Mouse (Mus musculus): ENCODE data around the gene Lrrc74a. TPM values are rescaled to one million over a fixed set of nuclear protein-coding genes. Genes with fewer than 3 reads are reported as not detected.

The Lrrc74a gene
- not detected for polyA plus RNA-seq (2012; fragmentation: generic; extraction: Trizol)
- long read RNA-seq, experiment 1 = 0 reads
- long read RNA-seq, experiment 2 = 0 reads

DNA sequence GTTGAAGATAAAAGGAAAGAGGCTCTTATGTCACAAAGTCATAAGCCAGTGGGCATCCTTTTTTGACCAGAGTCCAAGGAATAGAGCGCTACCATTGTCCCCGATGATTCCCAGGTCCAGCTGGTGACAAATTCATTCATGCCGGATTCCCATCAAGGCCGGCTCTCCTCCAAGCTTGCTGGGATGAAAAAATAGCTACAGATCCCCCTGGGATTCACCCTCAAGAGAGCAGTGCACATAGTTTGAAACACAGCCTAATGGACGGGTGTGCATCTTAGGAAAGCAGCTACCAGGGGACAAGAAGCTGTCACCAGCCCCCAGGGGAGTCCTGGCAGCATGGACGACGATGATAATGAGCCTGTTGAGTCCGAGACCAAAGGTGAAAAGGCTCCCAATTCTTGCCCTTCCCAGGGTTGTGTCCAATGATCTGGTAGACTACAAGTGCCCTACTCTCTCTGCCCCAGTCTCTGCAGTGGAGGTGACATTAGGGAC lies at the start of gene Lrrc74a:
TSS of gene Lrrc74a (plus strand) at position 51 of the 492 bp plus-strand sequence.
- H3K27me3 ChIP-seq (ENCODE audit: control insufficient read depth, insufficient read depth, insufficient read length) = peaks cover 38% of the 10 kb centered on the region
- no peaks in the 10 kb centered on the region for H3K36me3 ChIP-seq (ENCODE audit: control insufficient read depth, insufficient read depth)
- no peaks in the 10 kb centered on the region for H3K79me2 ChIP-seq (ENCODE audit: control insufficient read depth, insufficient read depth)
- no peak for TF ChIP-seq MYOG (IDR thresholded peaks at IDR 0.05; ENCODE audit: control insufficient read depth, extremely low read depth, insufficient read length)
- no peak for TF ChIP-seq CTCF (IDR thresholded peaks at IDR 0.05; ENCODE audit: control insufficient read depth, insufficient read depth, insufficient read length)
- no peak for TF ChIP-seq USF1 (IDR thresholded peaks at IDR 0.05; ENCODE audit: low read depth)
- no peak for TF ChIP-seq MAX (IDR thresholded peaks at IDR 0.05)
- no peak for TF ChIP-seq CEBPB (IDR thresholded peaks at IDR 0.05; ENCODE audit: low read depth)
- no peak for TF ChIP-seq MYOD1 (IDR thresholded peaks at IDR 0.05; ENCODE audit: control insufficient read depth, insufficient read length, low read depth)
- no peak for TF ChIP-seq FOSL1 (IDR thresholded peaks at IDR 0.05; ENCODE audit: insufficient read depth, low read length, poor library complexity, severe bottlenecking)
- no peaks in the 10 kb centered on the region for H3K79me3 ChIP-seq (ENCODE audit: low read depth)
- H3ac ChIP-seq (ENCODE audit: control insufficient read depth, insufficient read length, low read depth) = no peak within 1 kb of the TSS
- H3K4me3 ChIP-seq (ENCODE audit: insufficient read depth, poor library complexity, severe bottlenecking) = no peak within 1 kb of the TSS

DNA sequence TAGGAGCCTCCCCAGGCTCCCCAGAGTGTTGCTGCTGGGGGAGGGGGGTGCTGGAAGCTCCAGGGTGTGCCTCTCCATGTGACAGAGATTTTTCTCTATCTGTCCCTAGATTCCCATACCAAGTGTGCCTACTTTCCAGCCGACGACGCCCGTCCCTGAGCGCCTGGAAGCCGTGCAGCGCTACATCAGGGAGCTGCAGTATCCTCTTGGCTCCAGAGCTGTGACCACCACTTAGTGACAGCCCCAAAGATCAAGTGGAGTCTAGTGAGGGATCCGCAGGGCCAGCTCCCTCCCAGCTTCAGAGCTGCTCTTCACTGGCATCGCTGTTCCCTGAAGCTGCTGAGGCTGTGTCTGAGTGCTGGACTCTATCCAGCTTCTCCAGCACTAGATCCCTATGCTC lies 48.9 kb upstream of the Lrrc74a start:
- H3K36me3 ChIP-seq (ENCODE audit: control insufficient read depth, insufficient read depth) = no peaks in the 10 kb centered on the region
- H3K79me2 ChIP-seq (ENCODE audit: control insufficient read depth, insufficient read depth) = no peaks in the 10 kb centered on the region
- TF ChIP-seq MYOD1 (IDR thresholded peaks at IDR 0.05; ENCODE audit: control insufficient read depth, insufficient read length, low read depth) (no peak), MYOG (IDR thresholded peaks at IDR 0.05; ENCODE audit: control insufficient read depth, extremely low read depth, insufficient read length) (no peak), CTCF (IDR thresholded peaks at IDR 0.05; ENCODE audit: control insufficient read depth, insufficient read depth, insufficient read length) (no peak), MAX (IDR thresholded peaks at IDR 0.05) (no peak), CEBPB (IDR thresholded peaks at IDR 0.05; ENCODE audit: low read depth) (no peak), FOSL1 (IDR thresholded peaks at IDR 0.05; ENCODE audit: insufficient read depth, low read length, poor library complexity, severe bottlenecking) (no peak), USF1 (IDR thresholded peaks at IDR 0.05; ENCODE audit: low read depth) (no peak)
- H3K4me3 ChIP-seq (ENCODE audit: insufficient read depth, poor library complexity, severe bottlenecking) = no peak overlapping the region
- peaks cover 7% of the 10 kb centered on the region for H3K27me3 ChIP-seq (ENCODE audit: control insufficient read depth, insufficient read depth, insufficient read length)
- no peak overlapping the region for H3ac ChIP-seq (ENCODE audit: control insufficient read depth, insufficient read length, low read depth)
- no peaks in the 10 kb centered on the region for H3K79me3 ChIP-seq (ENCODE audit: low read depth)

DNA sequence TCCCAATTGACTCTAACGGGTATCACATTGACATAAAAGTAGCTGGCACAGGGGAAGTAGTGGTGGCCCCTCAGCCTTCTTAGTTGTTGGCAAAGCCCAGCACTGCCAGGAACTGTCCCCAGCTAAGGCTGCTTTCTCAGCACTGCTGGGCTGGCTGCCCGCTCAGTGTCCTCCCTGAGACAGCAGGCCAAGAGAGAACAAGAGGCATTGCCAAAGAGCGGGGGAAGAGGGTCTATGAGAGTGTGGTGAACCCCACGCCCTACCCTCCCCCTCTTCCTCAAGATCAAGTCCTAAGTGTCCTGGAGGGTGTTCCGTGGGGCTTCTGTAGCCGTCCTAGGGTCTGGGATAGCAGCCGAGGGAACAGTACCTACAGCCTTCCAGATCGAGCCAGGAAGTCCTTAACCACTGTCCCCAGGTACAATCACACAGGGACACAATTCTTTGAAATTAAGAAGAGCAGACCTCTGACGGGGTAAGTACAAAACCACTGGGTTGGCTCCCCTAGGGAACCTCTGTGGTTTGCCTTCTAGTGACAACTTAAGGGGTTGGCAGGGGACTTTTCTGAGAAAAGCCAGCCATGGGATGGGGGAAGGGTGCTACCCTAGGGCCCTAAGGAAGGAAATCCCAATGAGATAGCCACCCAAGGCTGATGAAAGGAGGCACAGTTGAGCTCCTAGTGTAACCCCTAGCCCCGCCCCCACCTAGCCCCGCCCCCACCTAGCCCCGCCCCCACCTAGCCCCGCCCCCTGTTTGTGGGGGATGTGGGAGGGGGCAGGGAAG lies 47.4 kb upstream of the Lrrc74a start:
- H3K79me3 ChIP-seq (ENCODE audit: low read depth) = no peaks in the 10 kb centered on the region
- H3K79me2 ChIP-seq (ENCODE audit: control insufficient read depth, insufficient read depth) = no peaks in the 10 kb centered on the region
- no peak overlapping the region for H3K4me3 ChIP-seq (ENCODE audit: insufficient read depth, poor library complexity, severe bottlenecking)
- H3ac ChIP-seq (ENCODE audit: control insufficient read depth, insufficient read length, low read depth) = no peak overlapping the region
- TF ChIP-seq MYOD1 (IDR thresholded peaks at IDR 0.05; ENCODE audit: control insufficient read depth, insufficient read length, low read depth) = no peak
- TF ChIP-seq MAX (IDR thresholded peaks at IDR 0.05) = no peak
- TF ChIP-seq CEBPB (IDR thresholded peaks at IDR 0.05; ENCODE audit: low read depth) = no peak
- TF ChIP-seq FOSL1 (IDR thresholded peaks at IDR 0.05; ENCODE audit: insufficient read depth, low read length, poor library complexity, severe bottlenecking) = no peak
- TF ChIP-seq CTCF (IDR thresholded peaks at IDR 0.05; ENCODE audit: control insufficient read depth, insufficient read depth, insufficient read length) = no peak
- no peak for TF ChIP-seq MYOG (IDR thresholded peaks at IDR 0.05; ENCODE audit: control insufficient read depth, extremely low read depth, insufficient read length)
- no peak for TF ChIP-seq USF1 (IDR thresholded peaks at IDR 0.05; ENCODE audit: low read depth)
- peaks cover 7% of the 10 kb centered on the region for H3K27me3 ChIP-seq (ENCODE audit: control insufficient read depth, insufficient read depth, insufficient read length)
- H3K36me3 ChIP-seq (ENCODE audit: control insufficient read depth, insufficient read depth) = no peaks in the 10 kb centered on the region

DNA sequence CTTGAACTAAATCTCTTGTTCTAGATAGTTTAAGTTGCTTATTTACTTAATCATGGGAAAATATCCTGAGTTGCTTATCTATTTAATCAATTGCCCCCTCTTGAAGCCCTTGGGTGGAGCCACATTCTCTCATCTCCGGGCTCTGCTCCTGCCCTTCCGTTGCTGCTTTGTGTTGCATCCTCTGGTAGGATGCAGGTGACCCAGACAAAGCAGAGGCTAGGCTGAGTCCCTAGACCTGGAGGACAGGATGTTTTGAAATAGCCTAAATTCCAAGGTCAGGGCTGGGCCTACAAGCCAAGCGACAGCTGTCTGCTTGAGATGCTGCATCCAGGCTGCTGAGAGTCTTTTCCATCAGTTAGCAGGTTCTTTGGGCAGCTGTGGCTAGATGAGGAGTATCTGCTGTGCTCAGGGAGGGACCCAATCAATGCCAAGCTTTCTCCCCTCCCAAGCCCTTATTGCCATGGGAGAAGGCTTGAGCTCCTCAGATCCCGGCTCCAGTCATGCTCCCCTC lies 46.7 kb upstream of the Lrrc74a start:
- TF ChIP-seq USF1 (IDR thresholded peaks at IDR 0.05; ENCODE audit: low read depth) (no peak), MAX (IDR thresholded peaks at IDR 0.05) (no peak), MYOD1 (IDR thresholded peaks at IDR 0.05; ENCODE audit: control insufficient read depth, insufficient read length, low read depth) (no peak), FOSL1 (IDR thresholded peaks at IDR 0.05; ENCODE audit: insufficient read depth, low read length, poor library complexity, severe bottlenecking) (no peak), CEBPB (IDR thresholded peaks at IDR 0.05; ENCODE audit: low read depth) (no peak)
- Histone ChIP-seq H3K27me3 (ENCODE audit: control insufficient read depth, insufficient read depth, insufficient read length) (peaks cover 4% of the 10 kb centered on the region), H3ac (ENCODE audit: control insufficient read depth, insufficient read length, low read depth) (no peak overlapping the region), H3K79me3 (ENCODE audit: low read depth) (no peaks in the 10 kb centered on the region), H3K79me2 (ENCODE audit: control insufficient read depth, insufficient read depth) (no peaks in the 10 kb centered on the region), H3K36me3 (ENCODE audit: control insufficient read depth, insufficient read depth) (no peaks in the 10 kb centered on the region), H3K4me3 (ENCODE audit: insufficient read depth, poor library complexity, severe bottlenecking) (no peak overlapping the region)

- Histone ChIP-seq H3ac (ENCODE audit: control insufficient read depth, insufficient read length, low read depth) (no peak overlapping the region), H3K27me3 (ENCODE audit: control insufficient read depth, insufficient read depth, insufficient read length) (peaks cover 4% of the 10 kb centered on the region), H3K79me2 (ENCODE audit: control insufficient read depth, insufficient read depth) (no peaks in the 10 kb centered on the region), H3K79me3 (ENCODE audit: low read depth) (no peaks in the 10 kb centered on the region), H3K36me3 (ENCODE audit: control insufficient read depth, insufficient read depth) (no peaks in the 10 kb centered on the region), H3K4me3 (ENCODE audit: insufficient read depth, poor library complexity, severe bottlenecking) (no peak overlapping the region)
- TF ChIP-seq MYOD1 (IDR thresholded peaks at IDR 0.05; ENCODE audit: control insufficient read depth, insufficient read length, low read depth) (no peak), CTCF (IDR thresholded peaks at IDR 0.05; ENCODE audit: control insufficient read depth, insufficient read depth, insufficient read length) (no peak), FOSL1 (IDR thresholded peaks at IDR 0.05; ENCODE audit: insufficient read depth, low read length, poor library complexity, severe bottlenecking) (no peak), MYOG (IDR thresholded peaks at IDR 0.05; ENCODE audit: control insufficient read depth, extremely low read depth, insufficient read length) (no peak), CEBPB (IDR thresholded peaks at IDR 0.05; ENCODE audit: low read depth) (no peak), USF1 (IDR thresholded peaks at IDR 0.05; ENCODE audit: low read depth) (no peak), MAX (IDR thresholded peaks at IDR 0.05) (no peak)
Measured at GRCm38 (mm10) chr12:86687971-86688573, 46.1 kb upstream of the Lrrc74a start.
